Mouse (Mus musculus) lung, adult 2 months (tissue): Measurements from ENCODE around the gene Dab1. TPM values are rescaled to one million over a fixed set of nuclear protein-coding genes. Genes with fewer than 3 reads are reported as not detected.

ENCODE experiments used
- DNase-seq: peaks from one replicate; pipeline ENCODE4 v3.0.0; 2022
- H3K4me1 ChIP-seq: fragments of 200-500 bp; 2 replicates; pipeline ENCODE4 v1.6.1; 2011; ENCODE audit warnings: low read length; ENCODE audit not compliant: control insufficient read depth, insufficient read depth
- H3K4me3 ChIP-seq: fragments of 200-500 bp; replicated peaks from 2 replicates; pipeline ENCODE3; 2011; ENCODE audit warnings: low read depth, mild to moderate bottlenecking, control low read depth, low read length; ENCODE audit errors: extremely low read depth
- CTCF ChIP-seq: fragments of 200-500 bp; IDR thresholded peaks from 2 replicates; pipeline ENCODE4 v1.5.1; 2011; ENCODE audit warnings: mild to moderate bottlenecking, low read length, control low read depth; ENCODE audit not compliant: insufficient read depth
- POLR2A ChIP-seq: fragments of 200-500 bp; IDR thresholded peaks from 2 replicates; pipeline ENCODE4 v1.6.1; 2011; ENCODE audit warnings: low read depth, mild to moderate bottlenecking, control low read depth, low read length, borderline replicate concordance; ENCODE audit errors: extremely low read depth
- WGBS: fragments of 180-500 bp; shearing (Covaris S2); methylation state at CpG from one replicate; pipeline ENCODE4 v1.1.7; 2018; 5-methylcytosine and 5-hydroxymethylcytosine counted together
- polyA plus RNA-seq: library from polyadenylated mRNA; depleted of rRNA; stranded (reverse); fragments of >200 nt; gene quantifications from 2 replicates; pipeline ENCODE4 v1.2.3, GENCODE M21; 2012

The Dab1 gene
- polyA plus RNA-seq, 1 experiment, result 0.28 TPM

GRCm38 (mm10) chr4:104111614-104112013, 492.5 kb downstream of the Dab1 start:
- no peak overlapping the region for H3K4me3 ChIP-seq
- no peaks in the 10 kb centered on the region for H3K4me1 ChIP-seq
- TF ChIP-seq POLR2A (no peak), CTCF (no peak)
- DNase-seq, result no peak

GRCm38 (mm10) chr4:104113209-104114005, 494.2 kb downstream of the Dab1 start:
- no peak for TF ChIP-seq CTCF
- no peak for TF ChIP-seq POLR2A
- no peak for DNase-seq
- WGBS, result 86% methylated on average over 13 of the region's 13 CpGs

DNA sequence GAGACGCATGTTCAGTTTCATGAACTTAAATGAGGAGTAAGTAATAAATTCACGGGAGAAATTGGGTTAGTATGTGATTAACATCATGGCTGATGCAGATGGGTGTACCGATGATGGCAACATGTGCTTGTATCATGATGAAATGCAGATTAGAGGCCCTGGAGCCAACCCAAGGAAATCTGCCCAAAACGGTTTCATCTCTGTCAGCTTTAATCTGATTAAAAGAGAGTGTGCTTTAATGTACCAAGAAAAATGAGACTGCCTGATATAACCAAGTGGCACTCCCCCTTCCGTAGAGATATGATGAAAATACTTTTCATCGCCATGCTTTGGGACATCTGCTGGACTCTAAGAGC, 494.8 kb downstream of the Dab1 start:
- 75% methylated on average over 6 of the region's 6 CpGs for WGBS
- H3K4me3 ChIP-seq, result no peak overlapping the region
- no peaks in the 10 kb centered on the region for H3K4me1 ChIP-seq
- TF ChIP-seq POLR2A (no peak), CTCF (no peak)
- DNase-seq, result no peak

More at GRCm38 (mm10) chr4:104113209-104114005, 494.2 kb downstream of the Dab1 start:
- Histone ChIP-seq H3K4me3 (no peak overlapping the region), H3K4me1 (no peaks in the 10 kb centered on the region)

GRCm38 (mm10) chr4:104120108-104120507, 500.9 kb downstream of the Dab1 start:
- no peak for DNase-seq
- Histone ChIP-seq H3K4me3 (no peak overlapping the region), H3K4me1 (no peaks in the 10 kb centered on the region)
- no peak for TF ChIP-seq CTCF
- TF ChIP-seq POLR2A, result no peak
- WGBS, result 74% methylated on average over 4 of the region's 4 CpGs

DNA sequence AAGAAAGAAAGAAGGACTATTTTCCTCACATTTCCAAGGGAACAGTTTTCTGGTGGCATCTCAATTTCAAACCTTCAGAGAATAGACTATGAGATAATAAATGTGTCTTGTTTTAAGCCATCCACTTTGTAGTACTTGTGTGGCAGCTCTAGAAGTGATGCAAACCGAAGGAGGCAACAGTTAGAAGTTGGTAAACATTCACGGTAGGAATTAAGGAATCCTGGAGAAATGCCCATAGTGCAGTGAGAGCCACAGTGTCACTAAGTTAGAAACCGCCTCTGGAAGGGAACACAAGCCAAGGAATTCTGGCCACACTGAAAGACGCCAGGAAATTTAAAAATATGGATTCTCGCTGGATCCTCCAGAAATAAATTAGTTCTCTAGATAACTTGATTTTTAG, 502.8 kb downstream of the Dab1 start:
- 60% methylated on average over 5 of the region's 5 CpGs for WGBS
- Histone ChIP-seq H3K4me1 (no peaks in the 10 kb centered on the region), H3K4me3 (no peak overlapping the region)
- no peak for TF ChIP-seq POLR2A
- no peak for DNase-seq

DNA sequence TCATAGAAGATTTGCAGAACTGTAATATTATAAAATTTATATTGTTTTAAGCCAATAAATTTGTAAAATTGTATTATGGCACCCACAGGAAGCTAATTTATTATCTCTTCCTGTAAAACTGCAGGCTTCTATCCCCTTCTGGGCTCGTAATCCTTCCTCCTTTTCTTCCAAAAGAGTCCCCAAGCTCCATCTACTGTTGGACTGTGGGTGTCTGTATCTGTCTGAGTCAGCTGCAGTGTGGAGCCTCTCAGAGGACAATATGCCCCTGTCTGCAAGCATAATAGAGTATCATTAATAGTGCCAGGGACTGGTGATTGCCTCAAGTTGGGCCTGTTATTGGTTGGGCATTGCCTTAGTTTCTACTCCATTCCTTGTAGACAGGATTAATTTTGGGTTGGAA, 503.2 kb downstream of the Dab1 start:
- H3K4me1 ChIP-seq, result no peaks in the 10 kb centered on the region
- TF ChIP-seq CTCF (no peak), POLR2A (no peak)
- no peak for DNase-seq
- H3K4me3 ChIP-seq, result no peak overlapping the region
- 61% methylated on average over 1 of the region's 1 CpGs for WGBS

GRCm38 (mm10) chr4:104153637-104154036, 534.5 kb downstream of the Dab1 start:
- Histone ChIP-seq H3K4me1 (no peaks in the 10 kb centered on the region), H3K4me3 (no peak overlapping the region)
- TF ChIP-seq CTCF, result no peak
- no peak for TF ChIP-seq POLR2A
- no peak for DNase-seq

DNA sequence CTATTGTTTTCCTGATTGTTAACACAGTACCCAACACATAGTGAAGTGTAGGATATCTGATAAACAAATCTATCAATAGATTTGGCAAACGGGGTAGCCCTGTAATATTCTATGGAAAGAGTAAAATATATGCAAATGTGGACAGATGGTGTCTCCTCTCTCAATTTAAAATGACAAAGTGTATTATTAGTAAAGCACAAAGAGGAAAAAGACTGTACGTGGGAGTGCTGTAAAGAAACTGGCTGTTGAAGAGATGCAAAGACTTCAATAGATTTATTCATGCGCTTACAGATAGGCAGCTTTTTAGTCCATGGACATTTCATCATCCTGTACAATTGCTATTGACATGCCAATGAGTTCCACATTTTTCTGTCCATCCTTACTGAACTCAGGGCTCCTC, 558.9 kb downstream of the Dab1 start:
- Histone ChIP-seq H3K4me3 (no peak overlapping the region), H3K4me1 (no peaks in the 10 kb centered on the region)
- no peak for DNase-seq
- TF ChIP-seq CTCF (no peak), POLR2A (no peak)
- WGBS, result 89% methylated on average over 3 of the region's 3 CpGs

DNA sequence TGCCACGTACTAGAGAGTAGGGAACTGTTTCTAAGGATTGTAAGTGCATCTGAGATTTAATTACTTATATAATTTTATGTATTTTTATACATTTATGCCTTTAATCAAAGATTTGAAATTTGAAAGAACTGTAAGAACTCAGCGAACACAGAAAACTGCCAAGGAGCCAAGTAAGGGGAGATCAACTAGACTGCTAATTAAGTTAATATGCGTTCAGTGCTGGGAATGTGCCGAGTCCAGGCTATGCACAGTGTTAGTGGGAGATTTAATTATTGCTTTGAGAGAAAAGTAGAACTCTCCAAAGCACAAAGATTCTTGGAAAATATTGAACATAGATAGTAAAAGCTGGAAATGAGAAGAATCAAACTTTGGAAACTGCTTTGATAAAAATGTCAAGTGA, 567.2 kb downstream of the Dab1 start:
- no peak for DNase-seq
- TF ChIP-seq POLR2A (no peak), CTCF (no peak)
- 78% methylated on average over 4 of the region's 4 CpGs for WGBS
- Histone ChIP-seq H3K4me1 (no peaks in the 10 kb centered on the region), H3K4me3 (no peak overlapping the region)

- Histone ChIP-seq H3K4me1 (no peaks in the 10 kb centered on the region), H3K4me3 (no peak overlapping the region)
- DNase-seq, result no peak
- 73% methylated on average over 8 of the region's 8 CpGs for WGBS
- TF ChIP-seq CTCF (no peak), POLR2A (no peak)
These were observed 579.5 kb downstream of the Dab1 start for GRCm38 (mm10) chr4:104198635-104199034.

DNA sequence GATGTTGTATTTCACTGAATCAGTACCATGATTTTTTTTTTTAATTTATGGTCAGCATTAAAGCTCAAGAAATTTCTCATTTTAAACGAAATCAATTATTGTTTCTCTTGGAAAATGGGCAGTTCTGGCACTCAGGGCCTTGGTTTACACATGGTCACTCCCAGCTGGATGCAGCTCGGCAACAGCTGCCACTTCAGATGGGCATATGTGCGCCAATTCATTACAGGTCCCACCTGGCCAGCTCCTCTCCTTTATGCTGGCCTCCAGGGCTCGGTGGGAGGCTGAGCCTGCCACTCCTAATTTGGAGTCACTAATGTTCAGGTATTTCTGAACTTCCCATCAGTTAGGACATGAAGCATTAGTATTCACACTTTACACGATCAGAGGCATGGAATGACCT, 582.5 kb downstream of the Dab1 start:
- DNase-seq, result no peak
- WGBS, result 66% methylated on average over 5 of the region's 5 CpGs
- no peaks in the 10 kb centered on the region for H3K4me1 ChIP-seq
- TF ChIP-seq POLR2A (no peak), CTCF (no peak)
- H3K4me3 ChIP-seq, result no peak overlapping the region
